Mouse (Mus musculus) kidney, postnatal 36 days (tissue): ENCODE results near the gene Slc24a2.

Experiments
- DNase-seq, 2 experiments: peaks; one replicate each; pipeline ENCODE4 v3.0.0; 2021 to 2022; ENCODE audit warnings: mixed read lengths in 2 of 2

Gene Slc24a2

DNA sequence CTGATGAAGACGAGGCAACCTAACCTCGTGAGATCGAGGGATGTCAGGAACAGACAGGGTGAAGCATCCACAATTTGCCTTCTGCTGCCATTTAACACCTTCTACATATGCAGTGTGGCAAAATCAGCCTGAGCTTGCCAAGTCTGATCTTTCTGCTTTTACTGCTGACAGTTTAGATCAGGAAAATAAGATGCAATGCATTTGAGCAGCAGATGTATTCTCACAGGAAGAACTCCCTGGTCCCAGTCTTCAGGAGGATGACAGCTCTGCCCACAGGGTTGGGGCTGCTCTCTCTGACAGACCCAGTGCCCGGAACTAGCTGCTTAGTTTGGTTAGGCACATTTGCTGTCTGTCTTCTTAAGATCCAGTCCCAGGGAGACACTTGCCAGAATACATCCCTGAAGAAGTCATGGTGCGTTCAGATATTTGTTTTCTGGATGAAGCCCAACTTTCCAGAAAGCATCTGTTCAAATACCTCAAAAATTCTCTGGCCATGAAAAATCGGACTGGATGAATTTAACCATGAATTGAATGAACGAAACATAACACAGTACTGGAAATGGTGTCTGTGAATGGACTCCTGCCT is 188.8 kb downstream of the Slc24a2 start:
- no peak for DNase-seq

DNA sequence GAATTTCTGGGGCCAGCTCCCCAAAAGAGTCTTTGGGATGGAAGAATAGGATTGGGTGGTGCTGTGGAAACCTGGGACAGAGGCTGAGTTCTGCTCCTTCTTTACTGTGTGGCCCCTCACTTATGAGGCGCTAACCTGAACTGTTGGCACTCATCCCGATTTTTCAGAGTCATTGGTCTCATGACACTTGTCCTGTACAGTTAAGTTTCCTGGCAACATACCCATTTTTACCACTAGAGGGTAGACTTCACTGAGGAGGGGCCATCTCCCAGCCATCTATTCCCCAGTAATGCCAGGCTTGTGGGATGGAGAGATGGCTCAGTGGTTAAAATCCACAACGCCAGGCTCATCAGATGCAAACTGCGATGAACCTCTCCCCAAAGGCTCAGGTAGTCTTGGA is 192.7 kb downstream of the Slc24a2 start:
- peak; percentile 4 to 5 for DNase-seq

DNA sequence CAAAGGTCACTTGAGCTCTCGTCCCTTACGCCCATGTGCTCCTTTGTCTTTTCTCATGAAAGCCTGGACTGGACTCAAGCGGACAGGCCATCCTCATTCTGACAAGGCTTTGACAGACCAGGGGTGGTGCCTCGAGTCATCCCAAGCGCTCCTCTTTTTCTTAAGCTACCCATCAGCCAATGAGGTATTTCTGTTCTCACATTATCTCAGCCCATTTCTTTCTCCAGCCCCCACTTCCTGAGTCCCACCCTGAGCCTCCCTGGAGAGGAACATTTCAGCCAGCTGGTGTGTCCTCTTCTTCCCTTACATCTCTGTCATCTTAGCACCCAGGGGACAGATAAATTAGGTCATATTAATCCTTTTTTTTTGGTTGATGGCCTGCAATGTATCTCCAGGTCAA is 193.8 kb downstream of the Slc24a2 start:
- DNase-seq: no peak

DNA sequence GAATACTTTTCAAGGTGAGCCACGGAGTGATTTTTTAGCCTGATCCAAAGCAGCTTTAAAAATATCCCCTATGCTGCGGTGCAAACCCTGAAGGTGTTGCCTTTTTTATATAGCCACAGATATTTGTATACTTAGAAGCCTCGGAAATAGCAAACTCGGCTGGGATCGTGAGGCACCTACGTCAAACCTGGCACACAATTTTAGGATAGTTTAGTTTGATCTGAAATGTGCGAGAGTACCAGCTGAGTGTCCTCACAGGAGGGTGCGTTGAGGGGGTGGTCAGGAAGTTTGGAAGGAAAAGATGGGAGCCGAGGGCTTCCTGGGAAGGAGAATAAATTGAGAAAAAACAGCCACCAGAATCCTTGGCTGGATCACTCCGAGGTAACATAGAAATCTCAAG is 194.6 kb downstream of the Slc24a2 start:
- DNase-seq: no peak

DNA sequence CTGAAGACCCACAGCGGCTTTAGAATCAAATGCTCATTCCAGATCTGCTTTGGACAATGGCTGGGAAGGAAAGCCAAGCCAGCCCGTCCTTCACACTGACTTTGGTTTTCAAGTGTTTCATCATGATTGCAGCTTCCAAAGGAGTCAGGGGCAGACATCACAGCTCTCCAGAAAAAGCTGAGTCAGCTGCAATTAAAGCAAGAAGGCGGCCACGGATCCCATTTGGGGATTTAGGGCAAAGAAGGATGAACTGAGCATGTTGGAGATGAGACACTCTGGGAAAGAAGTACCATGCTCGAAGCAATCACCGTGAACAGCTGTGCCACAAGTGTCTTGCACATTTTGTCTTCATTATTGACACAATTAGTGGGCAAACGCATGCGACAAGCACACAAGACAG is 197.6 kb downstream of the Slc24a2 start:
- no peak for DNase-seq

DNA sequence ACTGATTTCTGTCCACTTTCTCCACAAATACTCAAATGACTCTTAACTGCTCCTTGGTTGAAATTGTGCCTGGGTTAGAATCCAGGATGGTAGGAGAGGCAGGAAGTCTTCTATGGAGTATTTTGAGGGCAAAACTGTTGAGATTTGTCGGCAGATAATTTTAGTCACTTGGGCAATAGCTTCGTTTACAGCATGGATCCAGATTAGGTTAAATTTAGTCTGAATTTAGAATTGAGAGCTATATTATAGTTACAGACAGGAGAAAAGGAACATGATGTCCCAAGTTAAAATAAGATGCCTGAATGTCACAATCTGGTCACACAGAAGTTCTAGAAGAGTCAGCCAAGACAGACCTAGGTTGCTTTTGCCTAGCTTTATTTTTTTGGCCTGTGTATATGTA is 199.2 kb downstream of the Slc24a2 start:
- DNase-seq: no peak

DNA sequence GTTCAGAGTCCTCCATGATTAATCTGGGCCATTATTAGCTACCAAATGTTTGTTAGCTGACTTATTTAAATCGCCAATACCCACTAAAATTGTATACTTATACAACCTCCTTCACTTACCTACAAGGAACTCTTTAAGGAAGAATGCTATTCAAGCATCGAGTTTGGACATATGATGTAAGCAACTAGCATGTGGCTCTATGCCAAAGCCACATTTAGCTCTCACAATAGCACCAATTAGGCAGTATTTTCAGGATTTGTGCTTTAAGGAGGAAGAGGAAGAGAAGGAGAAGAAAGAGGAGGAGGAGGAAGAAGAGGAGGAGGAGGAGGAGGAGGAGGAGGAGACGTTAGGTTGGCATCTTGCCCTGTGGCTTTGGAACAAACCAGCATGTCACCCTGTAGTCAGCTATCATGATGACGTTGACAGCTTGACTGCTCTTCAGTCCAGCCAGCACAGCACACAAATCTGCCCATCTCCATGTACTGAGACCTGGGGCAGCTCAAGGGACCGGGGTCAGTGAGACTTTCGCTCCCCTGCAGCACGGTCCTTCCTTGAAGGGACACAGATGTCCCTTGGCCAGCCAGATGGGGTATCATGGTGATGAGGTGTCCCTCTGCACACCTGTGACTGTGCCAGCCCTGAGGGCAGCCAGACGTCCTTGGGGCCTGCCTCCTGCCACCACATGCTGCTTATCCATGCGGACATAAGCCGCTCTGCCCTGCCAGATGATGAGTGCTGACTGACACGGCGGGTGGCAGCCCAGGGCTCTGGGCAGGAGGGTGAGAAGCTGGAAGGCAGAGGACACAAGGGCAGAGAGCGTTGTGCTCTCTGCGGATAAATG is 203.7 kb downstream of the Slc24a2 start:
- peak in 1 of 2 experiments; percentile 12 for DNase-seq

DNA sequence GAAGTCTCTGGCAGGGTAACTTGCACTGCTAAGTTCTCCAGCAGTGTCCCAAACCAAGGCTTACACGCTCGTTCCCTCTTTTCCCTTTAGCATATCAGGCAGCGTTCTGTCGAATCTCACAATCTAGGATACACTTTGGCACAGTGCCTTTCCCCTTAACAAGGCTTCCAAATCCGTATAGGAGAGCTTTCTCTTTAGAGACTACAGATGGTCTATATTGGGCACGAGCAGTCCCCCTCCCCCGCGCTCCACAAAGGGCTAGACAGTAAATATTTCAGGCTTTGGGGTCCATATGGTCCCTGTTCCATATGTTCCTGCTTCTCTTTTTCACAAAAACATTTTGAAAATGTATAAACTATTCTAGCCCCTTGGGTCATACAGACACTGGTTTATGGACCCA is 205.7 kb downstream of the Slc24a2 start:
- DNase-seq: no peak

DNA sequence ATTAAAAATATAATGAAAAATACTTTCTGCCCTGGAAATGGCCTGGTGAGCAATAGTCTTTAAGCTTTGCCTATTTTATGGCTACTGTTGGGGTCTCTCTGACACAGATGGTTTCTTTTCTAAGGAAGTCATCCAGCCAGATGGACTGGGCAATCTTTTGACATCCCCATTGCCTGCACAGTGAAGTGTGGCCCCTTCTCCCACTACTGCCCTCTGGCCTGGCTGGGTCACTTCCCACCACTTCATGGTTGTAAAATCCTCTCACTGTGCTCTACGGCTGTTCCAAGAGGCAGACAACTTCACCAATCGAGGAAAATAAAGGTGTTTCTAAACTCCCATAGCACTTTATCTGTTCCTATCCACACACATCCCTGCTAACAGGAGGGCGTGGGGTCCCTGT is 208.7 kb downstream of the Slc24a2 start:
- no peak for DNase-seq

DNA sequence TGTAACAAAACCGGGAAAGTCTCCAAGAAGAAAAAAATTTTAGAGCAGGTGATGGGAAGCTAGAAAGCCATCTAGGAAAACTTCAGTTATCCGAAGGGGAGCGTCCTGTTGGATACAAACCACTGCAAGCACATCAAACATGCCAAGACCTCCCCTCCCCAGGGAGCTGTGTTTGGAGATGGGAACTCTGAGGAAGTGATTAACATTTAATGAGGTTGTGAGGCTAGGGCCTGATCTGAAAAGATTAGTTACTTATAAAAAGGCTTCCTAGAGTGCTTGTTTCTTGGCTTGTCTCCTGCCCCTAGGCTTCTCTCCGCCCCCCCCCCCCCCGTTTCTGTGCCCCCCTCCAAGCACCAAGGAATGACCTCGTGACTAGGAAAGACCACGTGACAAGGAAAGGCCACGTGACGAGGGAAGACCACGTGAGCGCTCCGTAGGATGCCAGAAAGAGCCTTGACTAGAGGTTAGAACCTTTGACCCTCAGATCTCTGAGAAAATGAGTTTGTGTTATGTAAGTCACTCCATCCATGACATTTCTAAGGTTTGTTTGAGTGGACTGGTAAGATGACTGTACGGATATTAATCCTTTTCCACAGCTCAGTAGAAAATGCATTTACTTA is 210.7 kb downstream of the Slc24a2 start:
- peak; percentile 23 to 37 for DNase-seq

DNA sequence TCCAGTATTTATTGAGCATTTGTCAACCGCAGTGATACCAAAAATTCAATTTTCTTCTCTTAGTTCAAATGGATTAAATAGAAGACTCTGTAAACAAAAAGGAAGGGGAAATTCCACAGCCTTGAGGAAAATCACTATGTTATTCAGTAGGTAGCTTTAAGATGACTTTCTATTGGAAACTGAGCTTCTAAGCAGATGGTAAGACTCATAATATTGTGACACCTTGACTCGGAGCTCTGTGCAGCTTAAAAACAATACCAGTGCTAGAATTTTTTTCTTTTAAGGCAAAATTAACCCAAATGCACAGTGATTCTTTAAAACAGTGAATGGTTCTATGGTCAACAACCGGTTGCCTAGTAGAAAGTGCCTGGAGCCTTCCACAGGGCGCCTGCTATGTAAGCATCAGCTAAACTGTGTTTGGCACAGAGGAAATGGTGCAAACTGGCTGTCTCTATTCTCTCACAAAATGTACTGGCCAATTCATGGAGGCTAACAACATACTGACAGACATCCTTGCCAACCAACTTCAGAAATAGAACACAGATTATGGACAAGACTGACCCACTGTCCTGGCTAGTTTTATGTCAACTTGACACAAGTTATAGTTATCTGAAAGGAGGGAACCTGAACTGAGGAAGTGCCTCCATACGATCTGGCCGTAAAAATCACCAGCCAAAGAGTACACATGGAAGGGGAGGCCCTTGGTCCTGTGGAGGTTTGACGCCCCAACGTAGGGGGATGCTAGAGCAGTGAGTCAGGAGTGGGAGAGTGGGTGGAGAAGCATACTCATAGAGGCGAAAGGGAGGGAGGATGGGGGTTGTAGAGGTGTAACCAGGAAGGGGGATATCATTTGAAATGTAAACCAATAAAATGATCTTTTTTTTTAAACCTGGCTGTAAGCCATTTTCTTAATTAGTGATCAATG is 211.9 kb downstream of the Slc24a2 start:
- DNase-seq: no peak

DNA sequence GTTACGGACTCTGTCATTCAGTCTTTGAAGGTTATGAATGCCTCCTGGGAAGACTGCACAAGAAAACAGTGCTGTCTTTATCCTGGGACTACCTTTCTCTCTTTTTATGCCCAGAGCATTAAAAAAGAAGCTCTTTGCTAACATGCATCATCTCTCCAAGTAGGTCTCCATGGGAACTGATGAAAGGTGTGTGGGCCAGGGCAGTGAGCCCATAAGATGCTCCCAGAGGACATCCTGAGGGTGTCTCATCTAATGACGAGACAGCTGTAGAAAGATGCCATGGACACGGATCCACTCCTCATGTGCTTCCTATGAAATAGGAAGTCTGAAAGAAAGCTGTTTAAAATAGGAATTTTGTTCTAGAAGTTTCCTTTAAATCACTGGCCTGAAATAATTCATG is 212.8 kb downstream of the Slc24a2 start:
- DNase-seq: no peak

DNA sequence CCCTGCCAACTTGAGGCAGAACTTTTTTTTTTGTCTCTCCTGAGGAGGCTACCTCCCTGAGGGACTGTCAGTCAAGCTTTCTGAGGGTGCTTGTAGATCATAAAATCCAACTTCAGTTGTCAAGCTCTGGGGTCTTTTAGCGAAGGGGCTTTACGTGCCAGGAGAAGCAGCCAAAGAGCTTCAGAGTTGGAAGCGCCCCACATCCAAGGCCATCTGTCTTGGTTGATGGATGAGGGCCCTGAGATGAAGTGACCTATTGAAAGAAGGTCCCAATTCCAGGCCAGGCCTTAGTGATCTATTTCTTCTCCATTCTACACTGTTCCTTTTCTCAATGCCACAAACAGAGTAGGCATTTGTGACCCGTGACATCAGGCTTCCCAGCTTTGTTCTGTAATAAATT is 214.5 kb downstream of the Slc24a2 start:
- no peak for DNase-seq

DNA sequence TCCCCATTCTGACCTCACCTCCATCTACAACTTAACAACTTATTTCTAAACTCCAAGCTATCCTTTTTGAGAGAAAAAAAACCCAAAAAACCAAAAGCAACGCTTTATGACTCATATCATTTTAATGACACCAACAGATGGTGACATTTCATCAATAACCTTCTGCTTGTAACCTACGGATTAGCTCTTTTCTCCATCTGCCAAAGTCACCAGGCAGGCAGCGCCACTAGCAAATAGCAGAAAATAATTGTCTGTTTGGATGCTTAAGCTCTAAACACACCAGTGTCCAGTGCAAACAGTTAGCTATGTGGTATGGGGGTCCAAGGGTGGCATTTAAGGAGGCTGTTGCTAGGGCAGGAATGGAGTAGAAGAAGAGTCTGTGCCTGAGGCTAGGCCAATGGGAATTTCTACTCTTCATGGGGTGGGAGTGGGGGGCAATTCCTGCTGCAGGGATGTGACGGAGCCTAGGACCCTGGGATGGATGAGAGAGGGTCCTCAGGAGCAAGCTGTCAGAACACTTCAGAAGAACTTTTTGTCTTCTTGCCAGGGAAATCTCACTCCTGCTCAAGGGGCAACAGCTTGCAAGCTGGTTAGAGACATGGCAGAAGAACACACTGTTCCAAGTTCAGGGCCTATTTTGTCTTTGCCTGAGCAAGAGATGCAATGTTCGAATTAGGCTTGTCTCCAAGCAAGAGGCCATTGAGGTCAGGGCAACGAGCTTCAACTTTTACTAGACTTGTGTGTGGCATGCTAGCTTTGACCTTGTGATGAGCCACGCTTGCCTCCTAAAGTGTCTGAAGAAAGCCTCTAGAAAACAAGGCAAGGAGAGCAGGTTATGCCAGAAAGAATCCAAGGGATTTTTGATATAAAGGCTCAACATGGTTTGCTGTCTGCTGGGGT is 216.3 kb downstream of the Slc24a2 start:
- no peak for DNase-seq

DNA sequence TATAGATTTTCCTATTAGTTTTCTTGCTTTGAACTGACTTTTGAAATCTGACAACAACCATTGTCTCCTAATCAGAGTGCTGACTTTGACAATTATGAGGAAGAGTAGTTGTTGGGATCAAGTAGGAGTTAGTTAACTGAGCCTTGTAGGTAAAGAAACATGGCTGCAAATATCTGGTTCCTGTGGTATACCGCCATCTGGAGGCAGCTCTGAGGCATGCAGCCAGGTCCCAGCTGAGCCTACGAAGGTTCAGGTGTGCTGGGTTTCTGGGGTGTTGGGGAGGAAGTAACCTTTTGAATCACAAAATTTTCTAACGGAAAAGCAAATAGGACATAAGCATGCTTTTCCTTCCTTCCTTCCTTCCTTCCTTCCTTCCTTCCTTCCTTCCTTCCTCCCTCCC is 237.8 kb downstream of the Slc24a2 start:
- peak in 1 of 2 experiments; percentile 37 for DNase-seq

DNA sequence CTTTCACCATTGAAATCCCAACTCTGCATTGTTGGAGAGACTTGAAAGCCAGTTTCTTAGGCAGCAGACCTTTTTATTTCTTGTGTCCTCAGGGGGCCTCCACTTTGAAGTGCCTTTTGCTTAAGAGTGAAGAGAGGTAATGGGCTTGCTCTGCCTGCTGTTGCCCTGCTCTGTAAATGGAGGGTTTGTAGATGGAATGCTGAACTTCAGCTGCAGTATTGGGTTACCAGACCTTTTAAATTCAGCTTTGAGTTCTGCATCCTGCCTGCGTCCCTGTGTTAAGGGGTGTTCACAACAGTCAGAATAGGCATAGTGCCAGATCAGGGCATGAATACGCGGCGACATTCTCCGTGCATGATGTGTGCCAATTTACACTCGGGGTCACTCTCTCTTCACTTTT is 241.0 kb downstream of the Slc24a2 start:
- DNase-seq: no peak

DNA sequence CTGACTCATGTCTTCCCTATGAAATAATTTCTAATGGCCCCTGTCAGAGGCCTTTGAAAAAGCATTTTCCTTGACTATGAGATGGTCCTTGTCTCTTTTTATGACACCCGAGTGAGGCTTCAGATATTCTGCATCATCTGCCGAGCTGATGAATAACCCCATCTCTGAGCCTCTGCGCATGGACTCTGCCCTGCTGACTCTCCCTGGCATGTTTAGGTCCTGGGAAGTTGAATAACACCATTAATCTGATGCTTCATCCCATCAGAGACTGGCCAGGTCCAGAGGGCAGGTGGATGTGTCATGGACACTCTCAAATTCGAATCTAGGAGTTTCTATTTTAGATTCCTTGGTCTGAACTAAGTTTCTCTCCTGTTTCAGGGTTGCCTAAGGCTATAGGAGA is 242.4 kb downstream of the Slc24a2 start:
- peak; percentile 41 to 47 for DNase-seq

DNA sequence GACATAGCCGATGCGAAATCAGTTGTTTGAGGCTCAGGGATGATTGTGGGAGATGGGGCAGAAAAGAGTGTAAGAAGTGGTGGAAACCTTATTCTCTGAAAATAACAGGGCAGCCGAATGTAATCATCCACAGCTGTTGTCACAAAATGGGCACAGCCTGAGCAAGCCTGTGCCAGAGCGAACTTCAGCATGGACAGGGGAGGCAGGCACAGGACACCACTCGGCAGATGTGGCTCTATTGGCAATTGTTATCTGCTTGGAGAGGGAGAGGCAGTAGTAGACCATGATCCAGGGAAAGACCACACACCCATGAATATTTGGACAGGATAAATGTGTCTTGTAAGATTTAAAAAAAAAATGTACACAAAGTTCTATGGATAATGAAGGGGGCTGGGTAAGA is 253.0 kb downstream of the Slc24a2 start:
- DNase-seq: no peak

DNA sequence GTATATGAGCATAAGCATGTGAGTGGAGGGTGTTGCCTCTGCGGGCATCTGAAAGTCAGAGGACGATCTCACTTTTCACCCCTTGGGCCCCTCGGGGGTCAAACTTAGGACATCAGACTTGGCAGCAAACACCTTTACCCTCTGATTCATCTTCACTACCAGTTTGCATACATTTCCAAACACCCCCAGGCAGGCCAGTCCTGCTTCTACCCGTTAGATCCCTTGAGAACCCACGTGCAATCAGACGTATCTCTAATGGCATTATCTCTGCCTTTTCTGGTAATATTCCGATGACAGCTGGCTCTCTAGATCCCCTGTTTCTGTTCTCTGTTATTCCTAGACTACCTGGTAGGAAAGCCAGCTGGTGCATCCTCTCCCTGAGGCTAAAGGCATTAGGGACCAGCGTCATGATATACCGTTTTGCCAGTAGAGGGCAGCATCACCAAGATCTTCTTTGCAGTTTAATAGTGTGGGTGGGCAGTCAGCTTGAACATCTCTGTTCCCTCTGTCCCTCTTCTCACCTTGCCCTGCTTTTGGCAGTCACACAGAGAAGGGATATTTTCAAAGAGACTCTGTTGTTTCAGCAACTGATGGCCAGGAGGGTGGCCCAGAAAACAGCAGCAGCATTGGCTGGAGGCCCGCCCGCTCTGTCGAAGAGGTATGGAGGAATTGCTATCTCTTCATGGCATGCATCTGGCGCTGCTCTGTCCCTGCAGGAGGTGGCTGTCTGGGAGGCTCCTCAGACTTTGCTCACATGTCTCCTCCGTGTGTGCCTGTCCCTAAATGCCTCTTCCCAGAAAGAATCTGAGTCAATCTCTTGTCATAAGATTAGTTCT is 272.5 kb downstream of the Slc24a2 start:
- DNase-seq: peak; percentile 19 to 66

DNA sequence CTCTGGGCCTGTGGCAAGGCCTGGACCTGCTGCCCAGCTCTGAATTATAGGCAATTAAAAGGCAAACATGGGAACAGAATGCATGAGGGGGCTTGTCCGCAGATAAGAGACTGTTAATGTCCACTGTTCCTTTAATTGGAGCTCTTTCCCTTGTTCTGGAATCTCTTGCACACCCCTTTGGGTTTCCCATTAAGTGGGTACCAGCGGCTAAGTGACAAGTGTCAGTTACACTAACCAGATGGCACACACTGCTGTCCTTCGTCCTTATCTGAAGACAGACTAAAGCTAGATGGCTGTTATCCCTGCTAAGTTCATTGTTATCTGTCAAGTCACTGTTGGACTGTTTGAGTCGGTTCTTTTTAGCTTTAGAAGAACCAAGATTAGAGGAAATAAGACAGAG is 274.8 kb downstream of the Slc24a2 start:
- DNase-seq: no peak

DNA sequence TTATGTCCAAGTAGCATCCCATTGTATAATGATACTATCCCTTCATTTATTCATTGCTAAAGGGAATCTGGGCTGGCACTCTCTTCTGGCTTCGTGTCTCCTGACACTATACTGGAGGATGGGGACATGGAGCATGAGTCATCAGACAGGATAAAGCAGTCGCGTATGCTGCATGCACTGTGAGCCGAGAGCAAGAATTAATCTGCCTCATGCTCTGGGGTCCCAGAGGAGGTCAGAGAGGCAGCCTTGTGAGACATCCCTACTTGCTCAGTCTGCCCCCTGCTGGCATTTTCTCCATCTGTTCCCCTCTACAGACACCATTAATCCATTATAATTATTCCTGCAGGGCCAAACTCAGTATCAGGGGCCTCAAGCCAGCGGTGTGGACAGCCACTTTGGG is 276.8 kb downstream of the Slc24a2 start:
- DNase-seq: peak in 1 of 2 experiments; percentile 22
